Mouse (Mus musculus) erythroblast, embryonic 14.5 days (primary cell): ENCODE data around the gene Gbf1. TPM values are rescaled to one million over a fixed set of nuclear protein-coding genes. Genes with fewer than 3 reads are reported as not detected.
"Not testable (repeated sequence)": the region's sequence is repeated elsewhere in the genome, so short reads cannot be mapped to it uniquely, and the experiment has no call there.

Experiments
- H3K27me3 ChIP-seq: 2 replicates; pipeline ENCODE4 v1.6.1; 2012; ENCODE audit warnings: inconsistent platforms; ENCODE audit not compliant: control insufficient read depth
- H3K36me3 ChIP-seq: 2 replicates; pipeline ENCODE4 v1.6.1; 2012; ENCODE audit warnings: mild to moderate bottlenecking, inconsistent platforms; ENCODE audit not compliant: control insufficient read depth
- H3K4me1 ChIP-seq: 2 replicates; pipeline ENCODE4 v1.6.1; 2012; ENCODE audit warnings: inconsistent platforms; ENCODE audit not compliant: control insufficient read depth
- H3K4me3 ChIP-seq: replicated peaks from 2 replicates; pipeline ENCODE3; 2012; ENCODE audit warnings: moderate library complexity, mild to moderate bottlenecking, inconsistent platforms
- H3K9me3 ChIP-seq: 2 replicates; pipeline ENCODE4 v1.6.1; 2012; ENCODE audit warnings: low read length, inconsistent platforms, mixed read lengths; ENCODE audit not compliant: control insufficient read depth
- GATA1 ChIP-seq: IDR thresholded peaks from 2 replicates; pipeline ENCODE4 v1.6.1; 2012; ENCODE audit warnings: low read length, inconsistent platforms, mixed read lengths
- TAL1 ChIP-seq: IDR thresholded peaks from 3 replicates; pipeline ENCODE4 v1.6.1; 2012; ENCODE audit warnings: low read length, inconsistent platforms, mixed read lengths
- polyA plus RNA-seq: library from polyadenylated mRNA; stranded (reverse); fragments of >175 nt; gene quantifications from 2 replicates; pipeline ENCODE4 v1.2.3, GENCODE M21; 2012

Gene Gbf1
- polyA plus RNA-seq, 1 experiment, result 31.8 TPM

DNA sequence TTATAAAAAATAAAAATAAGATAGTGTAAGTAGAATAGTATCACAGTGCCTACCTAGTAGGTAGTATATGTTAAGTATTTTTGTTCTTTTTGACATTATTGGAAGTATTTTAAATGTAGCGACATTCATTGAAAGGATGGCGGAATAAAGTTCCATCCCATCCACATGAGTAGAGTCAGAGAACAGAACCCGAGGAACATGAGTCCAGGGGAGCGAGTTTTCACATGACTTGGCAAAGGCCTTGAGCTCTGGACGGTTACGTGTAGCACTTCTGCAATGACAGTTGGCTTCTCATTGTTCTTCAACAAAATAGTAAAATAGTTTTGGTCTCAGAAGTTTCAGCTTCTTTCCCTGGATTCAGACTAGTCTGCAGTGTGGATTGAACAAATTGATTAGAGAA, 51.9 kb downstream of the Gbf1 start:
- no peaks in the 10 kb centered on the region for H3K36me3 ChIP-seq
- H3K4me3 ChIP-seq, result no peak overlapping the region
- TF ChIP-seq GATA1 (no peak), TAL1 (no peak)

DNA sequence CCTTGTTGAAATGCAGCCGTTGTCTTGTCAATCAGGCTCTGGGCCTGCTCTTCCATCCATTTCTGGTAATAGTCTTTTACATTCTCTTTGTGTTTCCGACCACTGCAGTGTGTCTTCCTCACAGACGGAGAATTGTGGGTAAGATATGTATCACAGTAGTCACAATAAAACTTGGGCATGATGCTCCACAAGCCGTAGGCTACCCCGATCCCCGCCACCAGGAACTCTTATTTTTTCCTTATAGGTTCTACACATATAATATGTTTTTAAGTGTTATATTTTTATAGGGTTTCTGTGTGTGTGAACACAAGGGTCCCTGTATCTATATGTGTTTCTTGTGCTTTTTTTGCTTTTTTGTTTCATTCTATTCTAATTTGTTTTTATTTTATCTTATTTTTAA, 53.4 kb downstream of the Gbf1 start:
- no peak overlapping the region for H3K4me3 ChIP-seq
- TF ChIP-seq GATA1 (no peak), TAL1 (no peak)
- no peaks in the 10 kb centered on the region for H3K9me3 ChIP-seq
- H3K36me3 ChIP-seq, result no peaks in the 10 kb centered on the region
- H3K27me3 ChIP-seq, result no peaks in the 10 kb centered on the region
- no peaks in the 10 kb centered on the region for H3K4me1 ChIP-seq

More for the DNA sequence above, 51.9 kb downstream of the Gbf1 start:
- Histone ChIP-seq H3K27me3 (no peaks in the 10 kb centered on the region), H3K9me3 (no peaks in the 10 kb centered on the region), H3K4me1 (no peaks in the 10 kb centered on the region)

DNA sequence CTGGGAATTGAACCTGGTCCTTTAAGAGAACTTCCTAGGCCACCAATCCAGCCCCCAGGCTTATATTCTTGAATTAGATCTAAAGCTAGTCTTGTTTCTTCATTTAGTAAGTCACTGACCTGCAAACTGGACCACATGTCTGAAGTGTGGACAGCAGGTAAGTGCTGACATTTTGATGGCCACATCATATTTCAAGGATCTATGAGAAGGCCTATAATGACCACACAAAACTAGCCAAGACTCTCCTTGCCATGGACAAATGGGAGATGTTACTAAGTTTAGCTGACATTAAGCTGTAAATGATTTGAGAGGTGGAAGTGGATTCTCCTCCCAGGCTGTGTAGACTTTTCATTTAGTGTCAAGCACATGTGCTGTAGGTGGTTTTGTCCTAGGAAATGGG, 58.6 kb downstream of the Gbf1 start:
- no peak for TF ChIP-seq GATA1
- TF ChIP-seq TAL1, result no peak
- Histone ChIP-seq H3K27me3 (no peaks in the 10 kb centered on the region), H3K9me3 (no peaks in the 10 kb centered on the region), H3K4me3 (no peak overlapping the region), H3K36me3 (no peaks in the 10 kb centered on the region; the same call in 1 of the 2 replicates), H3K4me1 (no peaks in the 10 kb centered on the region)

DNA sequence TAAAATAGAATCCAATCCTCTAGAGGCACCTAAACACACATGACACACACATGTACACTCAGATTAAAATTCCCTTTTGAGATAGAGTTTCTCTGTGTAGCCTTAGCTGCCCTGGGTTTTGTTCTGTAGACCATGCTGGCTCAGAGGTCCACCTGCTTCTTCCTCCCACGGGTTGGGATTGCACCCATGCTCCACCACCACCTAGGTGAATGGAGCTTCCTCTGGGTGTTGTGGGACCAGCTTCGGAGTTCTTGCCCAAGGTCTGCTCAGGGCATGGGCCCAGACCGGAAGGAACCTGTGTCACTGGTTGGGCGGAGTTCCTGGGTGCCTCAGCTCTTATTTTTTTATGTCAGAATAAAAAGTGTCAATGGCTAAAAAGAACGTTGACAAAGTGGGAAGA, 62.2 kb downstream of the Gbf1 start:
- Histone ChIP-seq H3K36me3 (no peaks in the 10 kb centered on the region; the same call in 1 of the 2 replicates), H3K4me3 (no peak overlapping the region), H3K9me3 (no peaks in the 10 kb centered on the region), H3K27me3 (no peaks in the 10 kb centered on the region), H3K4me1 (no peaks in the 10 kb centered on the region)
- TF ChIP-seq GATA1 (no peak), TAL1 (no peak)

DNA sequence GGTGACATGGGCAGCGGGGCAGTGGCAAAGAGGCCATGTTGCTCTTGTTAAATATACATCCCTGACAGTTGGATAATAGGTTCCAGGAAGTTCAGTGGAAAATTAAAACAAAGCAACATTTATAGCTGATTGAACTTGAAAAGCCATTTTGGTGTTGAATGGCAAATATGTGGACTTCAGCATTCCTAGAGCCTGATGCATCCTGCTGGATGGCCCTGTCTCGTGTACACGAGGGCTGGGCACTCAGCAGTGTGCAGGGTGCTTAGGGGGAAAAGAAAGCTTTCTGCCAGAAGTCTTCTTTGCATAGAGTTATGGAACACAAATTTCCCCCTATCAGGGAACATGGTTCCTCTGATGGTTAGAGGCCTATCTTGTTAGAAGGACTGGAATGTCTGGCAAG, 63.1 kb downstream of the Gbf1 start:
- H3K27me3 ChIP-seq, result no peaks in the 10 kb centered on the region
- TF ChIP-seq GATA1 (no peak), TAL1 (no peak)

DNA sequence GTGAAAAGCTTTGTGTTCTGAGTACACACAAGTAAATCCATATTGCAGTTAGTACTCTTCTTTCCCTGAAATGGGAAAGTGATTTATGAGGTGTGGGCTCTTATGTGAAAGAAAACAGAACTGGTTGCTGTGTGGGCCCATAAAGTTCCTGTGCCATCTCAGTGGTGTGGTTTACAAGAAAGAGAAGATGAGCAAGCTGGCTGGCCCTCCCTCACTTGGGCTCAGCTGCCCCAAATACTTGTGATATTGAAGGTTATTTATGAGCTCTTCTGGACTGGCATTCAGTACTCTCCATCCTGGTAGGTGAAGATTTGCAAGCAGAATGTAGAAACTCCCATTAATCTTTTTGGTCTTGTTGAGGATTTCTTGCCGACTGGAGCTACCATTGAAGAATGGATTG, 64.4 kb downstream of the Gbf1 start:
- no peak for TF ChIP-seq GATA1
- no peak for TF ChIP-seq TAL1
- H3K4me3 ChIP-seq, result no peak overlapping the region
- H3K27me3 ChIP-seq, result no peaks in the 10 kb centered on the region
- no peaks in the 10 kb centered on the region for H3K4me1 ChIP-seq
- H3K9me3 ChIP-seq, result no peaks in the 10 kb centered on the region
- H3K36me3 ChIP-seq, result no peaks in the 10 kb centered on the region; the same call in 1 of the 2 replicates

More for the DNA sequence above, 63.1 kb downstream of the Gbf1 start:
- H3K4me3 ChIP-seq, result no peak overlapping the region
- H3K4me1 ChIP-seq, result no peaks in the 10 kb centered on the region
- no peaks in the 10 kb centered on the region for H3K9me3 ChIP-seq
- H3K36me3 ChIP-seq, result no peaks in the 10 kb centered on the region; the same call in 1 of the 2 replicates

DNA sequence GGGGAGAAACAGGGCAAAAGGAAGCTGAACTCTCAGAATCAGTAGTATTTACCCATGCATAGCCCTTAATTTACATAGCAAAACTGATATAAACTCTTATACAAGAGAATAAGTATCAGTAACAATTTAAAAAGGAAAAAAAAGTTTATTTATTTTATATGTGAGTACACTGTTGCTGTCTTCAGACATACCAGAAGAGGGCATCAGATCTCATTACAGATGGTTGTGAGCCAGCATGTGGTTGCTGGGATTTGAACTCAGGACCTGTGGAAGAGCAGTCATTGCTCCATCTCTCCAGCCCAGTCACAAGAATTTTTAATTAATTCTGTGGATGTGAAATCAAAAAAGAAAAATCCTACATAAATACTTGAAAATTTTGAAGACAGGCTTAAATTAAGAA, 65.0 kb downstream of the Gbf1 start:
- not testable (repeated sequence) for H3K4me1 ChIP-seq, H3K9me3 ChIP-seq, H3K27me3 ChIP-seq, H3K4me3 ChIP-seq, H3K36me3 ChIP-seq

DNA sequence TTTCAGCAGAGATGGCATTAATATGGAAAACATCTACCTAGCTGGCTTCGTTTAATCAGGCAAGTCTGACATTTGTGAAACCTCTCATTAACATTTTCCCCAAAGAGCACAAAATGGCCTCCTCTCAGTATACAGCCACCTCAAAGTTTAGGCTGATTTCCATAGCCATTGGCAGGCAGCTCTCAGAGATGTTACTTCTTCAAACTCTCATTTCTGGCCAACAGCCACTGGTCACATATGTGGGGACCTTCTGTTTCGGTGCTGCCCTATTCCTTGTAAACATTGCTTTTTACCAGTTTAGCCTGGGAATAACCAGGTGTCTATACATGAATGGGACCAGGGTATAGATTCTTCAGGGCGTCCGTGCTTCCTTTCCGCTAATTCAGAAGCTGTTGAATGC, 67.8 kb downstream of the Gbf1 start:
- no peak for TF ChIP-seq TAL1
- no peak for TF ChIP-seq GATA1
- Histone ChIP-seq H3K4me3 (no peak overlapping the region), H3K4me1 (no peaks in the 10 kb centered on the region; the same call in 1 of the 2 replicates), H3K36me3 (peaks cover 2% of the 10 kb centered on the region; the same call in 1 of the 2 replicates), H3K27me3 (no peaks in the 10 kb centered on the region), H3K9me3 (no peaks in the 10 kb centered on the region)

DNA sequence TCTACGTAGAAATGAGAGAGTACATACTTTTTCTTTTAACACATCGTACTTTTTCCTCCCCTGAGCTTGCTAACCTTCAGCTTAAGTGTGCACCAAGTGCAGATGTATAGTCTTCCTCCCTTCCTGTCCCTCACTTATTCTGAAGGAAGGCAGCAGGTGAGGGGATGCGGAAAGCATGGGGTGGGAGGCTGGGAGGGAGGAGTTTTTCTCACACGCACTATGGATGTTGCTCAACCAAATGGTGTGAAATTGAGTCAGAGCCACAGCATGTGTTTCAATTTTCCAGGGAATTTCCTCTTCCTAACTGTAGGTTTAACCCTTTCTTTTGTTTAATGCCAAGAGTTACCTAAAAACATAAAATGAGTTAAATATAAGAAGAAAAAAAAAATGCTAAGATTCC, 70.8 kb downstream of the Gbf1 start:
- peaks cover 23% of the 10 kb centered on the region for H3K4me1 ChIP-seq
- no peaks in the 10 kb centered on the region for H3K27me3 ChIP-seq
- no peaks in the 10 kb centered on the region for H3K9me3 ChIP-seq
- peaks cover 5% of the 10 kb centered on the region; the same call in 1 of the 2 replicates for H3K36me3 ChIP-seq
- peak overlapping the region; percentile 34 for H3K4me3 ChIP-seq
- TF ChIP-seq TAL1 (no peak), GATA1 (no peak)

DNA sequence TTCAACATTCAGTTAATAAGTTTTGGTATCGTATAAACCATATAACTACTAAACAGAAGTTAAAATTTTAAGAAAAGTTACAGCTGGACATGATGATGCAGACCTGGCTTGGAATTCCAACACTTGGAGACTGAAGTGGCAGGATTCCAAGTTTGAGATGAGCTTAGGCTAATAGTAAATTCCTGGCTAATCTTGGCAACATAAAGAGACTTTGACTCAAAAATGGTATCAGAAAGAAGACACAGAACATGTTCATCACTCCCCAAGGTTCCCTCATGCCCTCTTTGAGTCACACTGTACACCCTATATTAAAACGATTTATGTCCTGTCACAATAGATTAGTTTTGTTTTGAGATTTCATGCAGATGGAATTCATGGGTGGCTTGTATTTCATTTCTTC, 72.6 kb downstream of the Gbf1 start:
- Histone ChIP-seq H3K9me3 (no peaks in the 10 kb centered on the region), H3K4me3 (no peak overlapping the region), H3K4me1 (peaks cover 23% of the 10 kb centered on the region), H3K36me3 (peaks cover 10% of the 10 kb centered on the region), H3K27me3 (no peaks in the 10 kb centered on the region)
- TF ChIP-seq TAL1, result no peak
- TF ChIP-seq GATA1, result no peak
